Mouse (Mus musculus): ENCODE results near the gene Rpl19. TPM values are rescaled to one million over a fixed set of nuclear protein-coding genes. Genes with fewer than 3 reads are reported as not detected.

The Rpl19 gene
- polyA plus RNA-seq (2014; fragmentation: Nextera tagmentation; extraction: Ambion mirVana) = 926 and 968 TPM in 2 replicates

DNA sequence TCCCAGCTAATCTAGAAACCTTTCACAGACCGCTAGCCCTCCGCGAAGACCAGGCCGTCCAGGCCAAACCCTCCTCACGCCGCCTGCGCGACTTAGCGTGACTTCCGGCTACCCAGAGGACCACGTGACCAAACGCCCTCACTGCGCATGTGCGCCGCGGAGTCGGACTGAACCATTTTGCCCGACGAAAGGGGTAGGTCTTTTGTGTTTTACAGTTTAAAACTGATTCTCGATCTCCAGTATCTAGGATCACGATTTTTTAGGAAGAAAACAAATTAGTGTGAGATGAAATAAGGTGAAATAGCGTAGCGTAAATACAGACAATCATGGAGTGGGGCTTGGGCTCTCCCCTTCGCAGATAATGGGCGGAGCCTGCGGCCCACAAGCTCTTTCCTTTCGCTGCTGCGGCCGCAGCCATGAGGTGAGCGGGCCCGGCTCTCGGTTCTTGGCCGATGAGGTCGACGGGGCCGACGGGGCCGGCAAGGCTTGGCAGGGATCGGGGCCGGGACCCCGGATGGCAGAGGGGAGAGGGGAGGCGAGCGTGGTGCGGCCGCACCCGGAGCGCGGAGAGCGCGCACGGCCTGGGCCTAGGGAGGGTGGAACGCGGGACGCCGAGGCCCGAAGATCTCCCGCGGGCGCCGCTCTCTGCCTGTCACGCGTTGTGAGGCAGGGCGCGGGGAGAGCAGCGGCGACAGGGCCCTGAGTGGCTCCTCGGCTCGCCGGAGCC, at the start of gene Rpl19:
TSS of gene Rpl19 (plus strand) at position 141 of the 727 bp plus-strand sequence.
- H3K4me2 ChIP-seq (ENCODE audit: low read depth) = peak within 1 kb of the TSS; percentile 91
- peaks cover 15% of the 10 kb centered on the region for H3K36me3 ChIP-seq (ENCODE audit: control insufficient read depth, insufficient read depth, low read length)
- no peaks in the 10 kb centered on the region for H3K27me3 ChIP-seq (ENCODE audit: control insufficient read depth, insufficient read depth, low read length)
- ATAC-seq (ENCODE audit: insufficient read depth, low FRiP score, low TSS enrichment) = peak; percentile 48
- under 1% methylated on average over 69 of the region's 69 CpGs for WGBS
- H3K4me1 ChIP-seq (ENCODE audit: control insufficient read depth, insufficient read depth, low read length) = peaks cover 13% of the 10 kb centered on the region
- peak within 1 kb of the TSS; percentile 99 for H3K4me3 ChIP-seq (ENCODE audit: low read depth, low read length)
- H3K9ac ChIP-seq (ENCODE audit: low read length) = peak within 1 kb of the TSS; percentile 99
- H3K9me3 ChIP-seq (ENCODE audit: control insufficient read depth, low read length) = no peaks in the 10 kb centered on the region
- DNase-seq (ENCODE audit: low spot score) = peak; percentile 92
- H3K27ac ChIP-seq (ENCODE audit: low read depth, low read length) = peak within 1 kb of the TSS; percentile 80

DNA sequence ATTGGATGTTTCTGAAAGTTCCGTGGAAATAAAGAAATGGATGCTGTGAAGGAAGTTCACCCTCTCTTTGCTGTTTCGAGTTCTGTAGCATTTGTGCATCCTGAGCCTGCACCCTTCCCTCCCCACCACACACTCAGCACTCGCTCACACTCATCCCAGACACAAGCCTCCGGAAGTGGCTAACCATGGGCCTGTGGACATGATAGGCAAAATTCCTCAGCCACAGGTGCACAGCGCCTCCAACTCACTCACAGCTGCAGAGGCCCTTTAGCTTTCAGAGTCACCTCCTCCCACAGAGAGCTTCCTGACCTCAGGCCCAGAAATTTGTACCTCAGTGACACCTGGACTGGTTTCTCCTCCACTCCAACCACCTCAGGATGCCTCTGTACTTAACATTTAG, 48.7 kb upstream of the Rpl19 start:
- Histone ChIP-seq H3K9me3 (ENCODE audit: control insufficient read depth, low read length) (no peaks in the 10 kb centered on the region), H3K27ac (ENCODE audit: low read depth, low read length) (no peak overlapping the region), H3K4me1 (ENCODE audit: control insufficient read depth, insufficient read depth, low read length) (no peaks in the 10 kb centered on the region), H3K36me3 (ENCODE audit: control insufficient read depth, insufficient read depth, low read length) (no peaks in the 10 kb centered on the region), H3K9ac (ENCODE audit: low read length) (no peak overlapping the region), H3K4me3 (ENCODE audit: low read depth, low read length) (no peak overlapping the region), H3K27me3 (ENCODE audit: control insufficient read depth, insufficient read depth, low read length) (no peaks in the 10 kb centered on the region), H3K4me2 (ENCODE audit: low read depth) (no peak overlapping the region)
- WGBS = 87% methylated on average over 5 of the region's 5 CpGs
- DNase-seq (ENCODE audit: low spot score) = no peak
- ATAC-seq (ENCODE audit: insufficient read depth, low FRiP score, low TSS enrichment) = no peak

DNA sequence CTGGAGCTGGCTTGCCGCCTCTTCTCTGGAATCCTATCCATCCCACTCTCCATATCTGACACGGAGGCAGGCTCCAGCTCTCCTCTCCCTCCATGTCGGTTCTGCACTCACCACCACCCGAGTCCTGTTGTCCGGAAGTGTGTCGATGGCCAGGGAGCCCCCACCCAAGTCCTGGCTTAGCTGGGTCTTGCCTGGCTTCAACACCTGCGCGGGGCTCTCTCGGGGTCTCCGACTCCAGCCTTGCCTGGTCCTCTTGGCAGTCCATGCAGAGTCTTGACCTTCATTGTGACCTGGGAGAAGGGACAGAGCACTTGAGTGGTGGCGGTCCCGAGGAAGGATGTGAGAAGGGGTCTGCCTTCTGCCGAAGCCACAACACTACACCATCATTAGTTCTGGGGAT, 48.1 kb upstream of the Rpl19 start:
- Histone ChIP-seq H3K9ac (ENCODE audit: low read length) (no peak overlapping the region), H3K4me3 (ENCODE audit: low read depth, low read length) (no peak overlapping the region), H3K27ac (ENCODE audit: low read depth, low read length) (no peak overlapping the region), H3K27me3 (ENCODE audit: control insufficient read depth, insufficient read depth, low read length) (no peaks in the 10 kb centered on the region), H3K4me2 (ENCODE audit: low read depth) (no peak overlapping the region), H3K9me3 (ENCODE audit: control insufficient read depth, low read length) (no peaks in the 10 kb centered on the region), H3K36me3 (ENCODE audit: control insufficient read depth, insufficient read depth, low read length) (no peaks in the 10 kb centered on the region), H3K4me1 (ENCODE audit: control insufficient read depth, insufficient read depth, low read length) (no peaks in the 10 kb centered on the region)
- WGBS = 88% methylated on average over 13 of the region's 13 CpGs
- no peak for DNase-seq (ENCODE audit: low spot score)
- ATAC-seq (ENCODE audit: insufficient read depth, low FRiP score, low TSS enrichment) = no peak

DNA sequence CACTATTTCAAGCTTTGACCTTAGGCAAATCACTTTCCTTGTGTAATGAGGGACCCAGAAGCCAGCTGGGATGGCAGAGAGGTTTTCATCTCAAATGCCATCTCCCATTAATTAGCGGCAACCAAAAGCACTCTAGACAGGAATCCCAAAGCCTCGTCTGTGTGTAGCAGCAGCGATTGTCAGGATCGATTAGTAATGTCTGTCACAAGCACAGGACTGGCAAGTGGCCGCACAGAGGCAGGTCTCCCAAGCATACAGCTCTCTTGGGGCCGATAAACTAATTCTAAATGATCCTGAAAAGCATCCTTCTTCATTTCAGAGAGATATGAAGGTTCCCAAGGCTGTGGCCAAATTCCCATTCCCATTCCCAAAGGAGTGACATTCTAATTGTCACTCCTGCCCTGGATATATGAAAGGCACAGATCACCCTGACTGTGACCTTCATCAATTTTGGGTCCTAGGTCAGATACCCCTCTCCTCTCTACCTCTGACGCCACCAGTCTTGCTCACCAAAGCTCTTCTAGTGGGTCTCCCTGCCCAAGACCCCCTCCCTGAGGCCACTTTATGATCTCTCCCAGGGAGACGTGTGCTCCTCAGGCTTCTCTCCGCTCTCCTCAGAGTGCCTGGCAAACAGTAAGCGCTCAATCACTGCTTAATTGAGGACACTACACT, 46.5 kb upstream of the Rpl19 start:
- Histone ChIP-seq H3K4me2 (ENCODE audit: low read depth) (no peak overlapping the region), H3K27me3 (ENCODE audit: control insufficient read depth, insufficient read depth, low read length) (peaks cover 8% of the 10 kb centered on the region; the same call in 1 of the 2 replicates), H3K27ac (ENCODE audit: low read depth, low read length) (no peak overlapping the region), H3K4me3 (ENCODE audit: low read depth, low read length) (no peak overlapping the region), H3K4me1 (ENCODE audit: control insufficient read depth, insufficient read depth, low read length) (no peaks in the 10 kb centered on the region), H3K9me3 (ENCODE audit: control insufficient read depth, low read length) (no peaks in the 10 kb centered on the region), H3K9ac (ENCODE audit: low read length) (no peak overlapping the region), H3K36me3 (ENCODE audit: control insufficient read depth, insufficient read depth, low read length) (no peaks in the 10 kb centered on the region)
- no peak for DNase-seq (ENCODE audit: low spot score)
- ATAC-seq (ENCODE audit: insufficient read depth, low FRiP score, low TSS enrichment) = no peak
- WGBS = 71% methylated on average over 10 of the region's 10 CpGs

DNA sequence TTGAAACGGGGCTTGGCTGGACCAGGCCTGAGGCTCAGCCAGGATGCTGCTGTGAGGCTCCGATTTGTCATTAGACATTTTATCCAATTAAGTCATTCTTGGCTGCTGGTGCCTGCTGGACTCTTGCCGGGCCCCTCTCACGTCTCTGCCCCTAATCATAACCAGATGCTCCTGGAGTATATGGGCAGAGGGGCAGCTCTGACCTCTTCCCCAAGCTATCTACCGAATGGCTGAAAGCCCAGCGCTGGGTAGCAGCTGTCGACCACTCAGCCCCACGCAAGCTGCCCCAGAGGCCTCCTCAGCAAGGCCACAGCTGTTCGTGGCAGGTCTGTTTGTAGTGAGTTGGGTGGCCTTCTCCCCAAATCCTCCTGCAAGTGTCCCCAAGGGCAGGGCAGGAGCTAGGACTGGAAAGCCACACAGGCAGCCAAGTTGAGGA, 46.0 kb upstream of the Rpl19 start:
- Histone ChIP-seq H3K27me3 (ENCODE audit: control insufficient read depth, insufficient read depth, low read length) (peaks cover 14% of the 10 kb centered on the region), H3K36me3 (ENCODE audit: control insufficient read depth, insufficient read depth, low read length) (no peaks in the 10 kb centered on the region), H3K4me1 (ENCODE audit: control insufficient read depth, insufficient read depth, low read length) (no peaks in the 10 kb centered on the region), H3K4me3 (ENCODE audit: low read depth, low read length) (no peak overlapping the region), H3K4me2 (ENCODE audit: low read depth) (no peak overlapping the region), H3K9me3 (ENCODE audit: control insufficient read depth, low read length) (no peaks in the 10 kb centered on the region), H3K9ac (ENCODE audit: low read length) (no peak overlapping the region), H3K27ac (ENCODE audit: low read depth, low read length) (no peak overlapping the region)
- 63% methylated on average over 9 of the region's 9 CpGs for WGBS
- ATAC-seq (ENCODE audit: insufficient read depth, low FRiP score, low TSS enrichment) (no peak), DNase-seq (ENCODE audit: low spot score) (no peak)

DNA sequence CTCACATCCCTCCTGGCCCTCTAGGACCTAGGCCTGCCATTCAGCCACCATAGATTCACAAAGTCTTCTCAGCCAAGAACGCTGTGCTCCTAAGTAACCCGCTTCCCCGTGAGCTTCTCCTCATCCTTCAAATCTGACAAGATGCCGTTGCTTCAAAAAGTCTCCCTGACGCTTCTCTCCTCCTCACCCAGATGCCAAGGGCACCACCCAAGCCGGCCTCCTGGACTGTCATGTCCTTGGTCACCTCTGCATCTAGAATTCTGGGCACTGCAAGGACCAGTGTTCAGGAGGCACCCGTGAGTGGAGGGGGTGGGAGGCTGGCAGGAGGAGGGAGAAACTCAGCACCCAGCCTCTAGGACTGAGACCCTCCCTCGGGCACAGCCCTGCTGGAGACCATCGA, 43.8 kb upstream of the Rpl19 start:
- WGBS = 87% methylated on average over 9 of the region's 9 CpGs
- Histone ChIP-seq H3K9ac (ENCODE audit: low read length) (no peak overlapping the region), H3K4me3 (ENCODE audit: low read depth, low read length) (no peak overlapping the region), H3K4me2 (ENCODE audit: low read depth) (no peak overlapping the region), H3K36me3 (ENCODE audit: control insufficient read depth, insufficient read depth, low read length) (no peaks in the 10 kb centered on the region), H3K4me1 (ENCODE audit: control insufficient read depth, insufficient read depth, low read length) (peaks cover 4% of the 10 kb centered on the region; the same call in 1 of the 2 replicates), H3K9me3 (ENCODE audit: control insufficient read depth, low read length) (no peaks in the 10 kb centered on the region), H3K27ac (ENCODE audit: low read depth, low read length) (no peak overlapping the region), H3K27me3 (ENCODE audit: control insufficient read depth, insufficient read depth, low read length) (peaks cover 30% of the 10 kb centered on the region)
- ATAC-seq (ENCODE audit: insufficient read depth, low FRiP score, low TSS enrichment) (no peak), DNase-seq (ENCODE audit: low spot score) (no peak)

DNA sequence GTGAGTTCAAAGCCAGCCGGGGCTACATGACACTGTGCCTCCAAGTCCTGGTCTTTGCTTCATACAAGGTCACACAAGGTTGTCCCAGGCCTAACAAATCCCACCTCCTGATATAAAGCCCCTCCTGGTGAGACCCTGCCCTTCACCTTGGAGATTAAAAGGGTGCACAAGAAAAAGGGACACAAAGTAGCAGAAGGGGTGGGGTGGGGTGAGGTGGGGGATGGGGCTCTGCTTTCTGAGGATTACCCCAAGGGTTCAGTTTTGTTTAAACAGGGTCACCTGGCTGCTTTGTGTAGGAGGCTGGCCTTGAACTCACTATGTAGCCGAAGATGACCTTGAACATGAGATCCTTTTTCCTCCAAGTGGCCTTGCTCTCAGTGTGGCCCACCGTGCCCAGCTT, 43.0 kb upstream of the Rpl19 start:
- Histone ChIP-seq H3K27me3 (ENCODE audit: control insufficient read depth, insufficient read depth, low read length) (peaks cover 30% of the 10 kb centered on the region), H3K27ac (ENCODE audit: low read depth, low read length) (no peak overlapping the region), H3K36me3 (ENCODE audit: control insufficient read depth, insufficient read depth, low read length) (no peaks in the 10 kb centered on the region), H3K4me2 (ENCODE audit: low read depth) (no peak overlapping the region), H3K9ac (ENCODE audit: low read length) (no peak overlapping the region), H3K9me3 (ENCODE audit: control insufficient read depth, low read length) (no peaks in the 10 kb centered on the region), H3K4me3 (ENCODE audit: low read depth, low read length) (no peak overlapping the region), H3K4me1 (ENCODE audit: control insufficient read depth, insufficient read depth, low read length) (peaks cover 4% of the 10 kb centered on the region; the same call in 1 of the 2 replicates)
- DNase-seq (ENCODE audit: low spot score) (no peak), ATAC-seq (ENCODE audit: insufficient read depth, low FRiP score, low TSS enrichment) (no peak)
- 88% methylated on average over 3 of the region's 3 CpGs for WGBS

DNA sequence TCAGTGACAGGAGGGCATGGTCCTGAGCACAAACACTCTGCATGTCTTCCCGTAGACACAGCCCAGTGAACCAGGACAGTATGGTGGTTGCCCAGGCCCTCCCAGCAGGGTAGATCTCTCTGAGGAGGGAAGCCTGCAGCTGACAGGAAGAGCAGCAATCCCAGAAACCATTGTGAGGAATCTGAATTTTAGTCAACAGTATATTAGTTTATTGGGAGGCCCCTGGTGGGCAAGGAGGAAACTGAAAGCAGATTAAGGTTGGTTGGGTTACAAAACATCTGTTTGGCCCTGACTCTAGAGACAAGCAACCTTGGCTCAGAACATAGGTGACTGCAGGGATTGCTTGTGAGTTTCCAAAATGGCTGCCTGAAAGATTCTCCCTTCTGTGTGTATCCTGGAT, 42.5 kb upstream of the Rpl19 start:
- H3K36me3 ChIP-seq (ENCODE audit: control insufficient read depth, insufficient read depth, low read length) = no peaks in the 10 kb centered on the region
- WGBS = 65% methylated on average over 1 of the region's 1 CpGs
- H3K27ac ChIP-seq (ENCODE audit: low read depth, low read length) = no peak overlapping the region
- DNase-seq (ENCODE audit: low spot score) = no peak
- no peak for ATAC-seq (ENCODE audit: insufficient read depth, low FRiP score, low TSS enrichment)
- H3K9me3 ChIP-seq (ENCODE audit: control insufficient read depth, low read length) = no peaks in the 10 kb centered on the region
- no peak overlapping the region for H3K4me2 ChIP-seq (ENCODE audit: low read depth)
- peaks cover 30% of the 10 kb centered on the region for H3K27me3 ChIP-seq (ENCODE audit: control insufficient read depth, insufficient read depth, low read length)
- H3K9ac ChIP-seq (ENCODE audit: low read length) = no peak overlapping the region
- H3K4me3 ChIP-seq (ENCODE audit: low read depth, low read length) = no peak overlapping the region
- H3K4me1 ChIP-seq (ENCODE audit: control insufficient read depth, insufficient read depth, low read length) = peaks cover 4% of the 10 kb centered on the region; the same call in 1 of the 2 replicates
